Mouse (Mus musculus) layer of hippocampus, postnatal 36 days (tissue): ENCODE results near the gene Slc35a5. TPM values are rescaled to one million over a fixed set of nuclear protein-coding genes. Genes with fewer than 3 reads are reported as not detected.

ENCODE experiments used
- DNase-seq, 2 experiments: peaks; one replicate each; pipeline ENCODE4 v3.0.0; 2022
- total RNA-seq, 2 experiments: library from RNA; stranded (reverse); gene quantifications; 2 replicates each; pipeline ENCODE4 v1.2.3; 2021

Slc35a5 gene
- total RNA-seq, 2 experiments from 2014 or later: 53.0 to 57.7 TPM

- no peak for DNase-seq
These were observed 48.0 kb downstream of the Slc35a5 start for GRCm38 (mm10) chr16:45110498-45110897.

GRCm38 (mm10) chr16:45108203-45108878 lies 50.2 kb downstream of the Slc35a5 start:
- no peak for DNase-seq

- DNase-seq: no peak
These were observed 53.5 kb downstream of the Slc35a5 start for GRCm38 (mm10) chr16:45104993-45105392.

- no peak for DNase-seq
These were observed 57.6 kb downstream of the Slc35a5 start for GRCm38 (mm10) chr16:45100892-45101291.

- DNase-seq: no peak
These were observed 59.7 kb downstream of the Slc35a5 start for GRCm38 (mm10) chr16:45098886-45099210.

GRCm38 (mm10) chr16:45098186-45098885 lies 60.2 kb downstream of the Slc35a5 start:
- DNase-seq: no peak

GRCm38 (mm10) chr16:45097467-45097866 lies 61.0 kb downstream of the Slc35a5 start:
- no peak for DNase-seq

- peak in 1 of 2 experiments; percentile 31 for DNase-seq
These were observed 62.7 kb downstream of the Slc35a5 start for GRCm38 (mm10) chr16:45095561-45096482.

- no peak for DNase-seq
These were observed 63.5 kb downstream of the Slc35a5 start for GRCm38 (mm10) chr16:45095030-45095429.

- no peak for DNase-seq
These were observed 64.3 kb downstream of the Slc35a5 start for GRCm38 (mm10) chr16:45094136-45094756.

GRCm38 (mm10) chr16:45093137-45093731 lies 65.3 kb downstream of the Slc35a5 start, which contains the start of gene Ccdc80:
Gene Ccdc80, plus strand, starts transcription at chr16:45093402.
- DNase-seq: no peak

- DNase-seq: peak; percentile 47 to 63
These were observed 68.5 kb downstream of the Slc35a5 start for GRCm38 (mm10) chr16:45090005-45090404.

Other genes starting within 250 kb of the Slc35a5 start
- gene Cd200r3, start 215.0 kb downstream of the Slc35a5 start, total RNA-seq: not detected
- 1 to 10 TPM; 3.1 to 3.4 TPM for gene Ccdc80, start 65.3 kb downstream of the Slc35a5 start, total RNA-seq
- gene Atg3, start 79 bp upstream of the Slc35a5 start, total RNA-seq: 10 to 100 TPM; 45.2 to 48.3 TPM
- gene Btla, start 65.6 kb upstream of the Slc35a5 start, total RNA-seq: under 1 TPM in 1 of 2 experiments, not detected in 1; 0.12 TPM